In the genomic region with DNA sequence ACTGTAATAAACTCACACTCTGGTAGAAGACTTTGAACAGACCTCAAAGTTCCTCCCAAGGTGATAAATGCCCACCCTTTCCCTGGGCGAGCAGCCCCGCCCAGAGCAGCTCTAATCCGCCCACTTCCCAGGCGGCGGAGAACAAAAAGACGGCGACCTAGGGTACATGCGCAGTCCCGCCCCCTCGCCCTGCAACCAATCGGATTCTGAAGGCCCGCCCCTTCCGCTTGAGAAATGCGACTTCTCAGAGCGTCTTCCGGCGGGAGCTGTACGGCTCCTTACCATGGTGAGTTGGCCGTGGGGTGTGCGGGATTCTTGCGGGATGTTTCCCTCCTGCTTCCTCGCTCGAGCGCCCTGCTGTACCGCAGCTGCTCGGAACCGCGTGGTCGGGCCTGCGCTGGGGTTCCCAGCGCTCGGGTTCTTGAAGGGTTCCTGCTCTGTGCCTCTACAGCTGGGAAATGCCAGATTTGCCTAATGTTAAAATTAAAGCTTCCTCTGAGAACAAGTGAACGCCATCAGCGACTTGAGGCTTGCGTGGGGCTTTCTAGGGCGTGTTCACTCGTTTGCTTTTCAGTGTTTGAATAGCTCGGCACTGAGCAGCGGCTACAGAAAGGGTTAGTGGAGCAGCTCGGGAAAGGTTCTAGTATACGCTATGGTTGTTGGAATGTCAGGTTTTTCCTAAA, we compare ENCODE assay signal across 7 mouse cellular contexts. TPM values are rescaled to one million over a fixed set of nuclear protein-coding genes. Genes with fewer than 3 reads are reported as not detected.
DNase-seq lines count a peak whose midpoint lies in the region; ATAC-seq lines count a peak whose summit lies in the region.

A gene (plus strand): TSS at position 226 of the 683 bp plus-strand sequence.

- H3K4me1 ChIP-seq in embryonic facial prominence, embryonic 11.5 days (ENCODE audit: control insufficient read depth, insufficient read depth, low read length), result no peaks in the 10 kb centered on the region
- H3K4me1 ChIP-seq in limb, embryonic 10.5 days, result peaks cover 9% of the 10 kb centered on the region
- H3K4me1 ChIP-seq in midbrain, embryonic 13.5 days (replicated peaks), result peaks cover 17% of the 10 kb centered on the region

- no peaks in the 10 kb centered on the region for H3K27me3 ChIP-seq in embryonic facial prominence, embryonic 11.5 days (ENCODE audit: control insufficient read depth, insufficient read depth, low read length)
- no peaks in the 10 kb centered on the region for H3K27me3 ChIP-seq in limb, embryonic 10.5 days (ENCODE audit: low read depth, poor library complexity, severe bottlenecking)
- H3K27me3 ChIP-seq in midbrain, embryonic 13.5 days, result no peaks in the 10 kb centered on the region

- H3K4me3 ChIP-seq in embryonic facial prominence, embryonic 11.5 days (ENCODE audit: low read depth, low read length), result peak within 1 kb of the TSS; percentile 93
- peak within 1 kb of the TSS; percentile 91 for H3K4me3 ChIP-seq in limb, embryonic 10.5 days
- peak within 1 kb of the TSS; percentile 85 for H3K4me3 ChIP-seq in midbrain, embryonic 13.5 days (replicated peaks)

- peak within 1 kb of the TSS; percentile 79; the same call in 1 of the 2 replicates for H3K27ac ChIP-seq in embryonic facial prominence, embryonic 11.5 days (replicated peaks; ENCODE audit: low read depth, low read length)
- H3K27ac ChIP-seq in limb, embryonic 10.5 days, result peak within 1 kb of the TSS; percentile 88
- peak within 1 kb of the TSS; percentile 89 for H3K27ac ChIP-seq in midbrain, embryonic 13.5 days

- under 1% methylated on average over 41 of the region's 41 CpGs for WGBS in embryonic facial prominence, embryonic 11.5 days
- WGBS in limb, embryonic 10.5 days, result under 1% methylated on average over 41 of the region's 41 CpGs
- WGBS in midbrain, embryonic 13.5 days, result under 1% methylated on average over 41 of the region's 41 CpGs

- peak; percentile 97 for ATAC-seq in embryonic facial prominence, embryonic 11.5 days (replicated peaks; ENCODE audit: insufficient number of reproducible peaks, low FRiP score, low TSS enrichment, low read depth)
- peak; percentile 96 for ATAC-seq in granulocyte monocyte progenitor cell, adult 5-6 weeks (replicated peaks; ENCODE audit: poor library complexity, severe bottlenecking)
- ATAC-seq in midbrain, embryonic 13.5 days, result peak; percentile 99

- peak within 1 kb of the TSS; percentile 58 for H3K4me2 ChIP-seq in embryonic facial prominence, embryonic 11.5 days (ENCODE audit: low read depth, low read length)
- H3K4me2 ChIP-seq in midbrain, embryonic 13.5 days (replicated peaks), result peak within 1 kb of the TSS; percentile 67

- DNase-seq in adrenal gland, postnatal 14 days, result peak; percentile 98
- peak; percentile 98 for DNase-seq in embryonic facial prominence, embryonic 11.5 days (ENCODE audit: low spot score)
- peak; percentile 97 for DNase-seq in kidney, adult 11 months
- DNase-seq in limb, embryonic 10.5 days (ENCODE audit: low spot score), result peak; percentile 98
- DNase-seq in spleen, adult 12 weeks (ENCODE audit: low spot score), result peak; percentile 91

- H3K9ac ChIP-seq in embryonic facial prominence, embryonic 11.5 days (replicated peaks; ENCODE audit: low read length), result peak within 1 kb of the TSS; percentile 95
- peak within 1 kb of the TSS; percentile 91 for H3K9ac ChIP-seq in midbrain, embryonic 13.5 days (replicated peaks)

- H3K36me3 ChIP-seq in embryonic facial prominence, embryonic 11.5 days (replicated peaks; ENCODE audit: control insufficient read depth, insufficient read depth, low read depth, low read length), result no peaks in the 10 kb centered on the region
- 0 out of 2 replicates have a peak, but pooled peaks cover 2% of the 10 kb centered on the region for H3K36me3 ChIP-seq in limb, embryonic 10.5 days
- no peaks in the 10 kb centered on the region for H3K36me3 ChIP-seq in midbrain, embryonic 13.5 days

- H3K9me3 ChIP-seq in embryonic facial prominence, embryonic 11.5 days (replicated peaks; ENCODE audit: control insufficient read depth, low read length), result no peaks in the 10 kb centered on the region
- H3K9me3 ChIP-seq in limb, embryonic 10.5 days (replicated peaks), result no peaks in the 10 kb centered on the region
- H3K9me3 ChIP-seq in midbrain, embryonic 13.5 days, result no peaks in the 10 kb centered on the region

RNA-seq across cellular contexts. Expression of the gene that starts here (rescaled TPM):
- 22.5 and 24.3 TPM in 2 replicates for total RNA-seq in adrenal gland, postnatal 14 days (2021)
- 34.4 and 36.6 TPM in 2 replicates for polyA plus RNA-seq in embryonic facial prominence, embryonic 11.5 days (2014; fragmentation: Nextera tagmentation; extraction: Ambion mirVana)
- 4.5 and 15.7 TPM in 2 replicates for total RNA-seq in granulocyte monocyte progenitor cell, adult 5-6 weeks (2014; fragmentation: Nextera tagmentation)
- 6.8 and 13.4 TPM in 2 replicates for total RNA-seq in granulocyte monocyte progenitor cell, adult 5-6 weeks (2017)
- 38.4 and 39.2 TPM in 2 replicates for polyA plus RNA-seq in limb, embryonic 10.5 days (2016; fragmentation: Nextera tagmentation; extraction: Ambion mirVana)
- 29.9 and 33.6 TPM in 2 replicates for polyA plus RNA-seq in midbrain, embryonic 13.5 days (2015; fragmentation: Nextera tagmentation; extraction: Ambion mirVana)

Comparison
In these comparisons a context has a peak if more than half of its experiments do, and no peak if none do; other contexts are left out.
1. Peak in every context shown above with its lines: DNase-seq, ATAC-seq, H3K4me3 ChIP-seq and H3K27ac ChIP-seq.